Mouse (Mus musculus): Measurements from ENCODE around the gene Trip10. TPM values are rescaled to one million over a fixed set of nuclear protein-coding genes. Genes with fewer than 3 reads are reported as not detected.
A peak's percentile ranks its signal among the peaks of the same experiment; 100 is the strongest.

The Trip10 gene
- total RNA-seq (2021) = 1 to 10 TPM; 8.1 to 9.2 TPM
- long read RNA-seq, experiment 1, partial matches to known transcripts = 2 of 10 reads
- long read RNA-seq, experiment 1, other reads (novel, unspliced or antisense) = 2 of 10 reads
- long read RNA-seq, experiment 2, partial matches to known transcripts = 0 of 10 reads
- long read RNA-seq, experiment 2, other reads (novel, unspliced or antisense) = 2 of 10 reads

DNA sequence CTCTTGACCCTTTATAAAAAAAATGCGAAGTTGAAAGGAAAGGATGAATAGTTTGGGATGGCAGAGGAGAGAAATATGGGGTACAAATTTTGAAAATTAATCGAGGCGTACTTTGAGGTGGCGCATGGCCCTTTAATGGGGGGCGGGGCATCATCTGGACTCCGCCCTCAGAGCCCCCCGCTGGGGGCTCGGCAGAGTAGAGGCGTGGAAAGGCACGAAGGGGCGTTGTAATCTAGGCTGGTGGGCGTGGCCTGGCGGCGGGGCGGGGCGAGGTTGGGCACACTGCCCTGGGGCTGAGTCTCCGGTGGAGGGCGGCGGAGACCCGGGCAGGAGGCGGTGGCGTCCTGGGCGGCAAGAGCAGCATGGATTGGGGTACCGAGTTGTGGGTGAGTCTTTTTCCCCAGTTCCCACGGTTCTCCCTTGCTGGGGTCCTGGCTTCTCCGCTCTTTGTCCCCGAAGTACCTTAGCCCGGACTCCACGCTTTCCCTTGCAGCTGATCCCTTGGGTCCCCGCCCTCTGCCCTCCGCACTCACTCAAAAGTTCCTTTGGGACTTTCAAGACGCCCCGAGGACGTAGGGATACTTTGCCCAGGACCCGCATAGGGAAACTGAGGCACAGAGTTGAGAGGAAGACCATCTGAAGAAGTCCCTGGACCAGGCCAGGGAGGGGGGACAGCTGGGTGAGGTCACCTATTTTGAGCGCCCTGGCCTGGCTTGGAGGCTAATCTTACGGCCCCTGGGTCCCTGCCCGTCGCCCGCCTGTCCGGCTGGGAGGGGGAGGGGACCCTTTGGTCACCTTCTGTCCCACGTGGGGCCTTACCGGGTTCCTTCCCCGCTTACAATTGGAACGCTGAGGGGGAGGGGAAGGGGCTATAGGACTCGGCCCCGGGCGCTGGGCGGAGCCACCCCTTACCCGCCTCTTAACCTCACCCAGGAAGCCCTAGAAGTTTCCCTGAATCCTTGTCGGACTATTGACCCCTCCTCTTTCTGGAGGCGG, at the start of gene Trip10:
TSS of gene Trip10 (plus strand) at position 270 of the 996 bp plus-strand sequence.
- DNase-seq (ENCODE audit: low spot score in 2 of 2) = peak; percentile 81 to 87
- intact Hi-C loops (cut with DNase I) = loop anchor here (2.0 kb wide), 1 partner anchor 27 kb away; no protein-coding TSS in a partner anchor

DNA sequence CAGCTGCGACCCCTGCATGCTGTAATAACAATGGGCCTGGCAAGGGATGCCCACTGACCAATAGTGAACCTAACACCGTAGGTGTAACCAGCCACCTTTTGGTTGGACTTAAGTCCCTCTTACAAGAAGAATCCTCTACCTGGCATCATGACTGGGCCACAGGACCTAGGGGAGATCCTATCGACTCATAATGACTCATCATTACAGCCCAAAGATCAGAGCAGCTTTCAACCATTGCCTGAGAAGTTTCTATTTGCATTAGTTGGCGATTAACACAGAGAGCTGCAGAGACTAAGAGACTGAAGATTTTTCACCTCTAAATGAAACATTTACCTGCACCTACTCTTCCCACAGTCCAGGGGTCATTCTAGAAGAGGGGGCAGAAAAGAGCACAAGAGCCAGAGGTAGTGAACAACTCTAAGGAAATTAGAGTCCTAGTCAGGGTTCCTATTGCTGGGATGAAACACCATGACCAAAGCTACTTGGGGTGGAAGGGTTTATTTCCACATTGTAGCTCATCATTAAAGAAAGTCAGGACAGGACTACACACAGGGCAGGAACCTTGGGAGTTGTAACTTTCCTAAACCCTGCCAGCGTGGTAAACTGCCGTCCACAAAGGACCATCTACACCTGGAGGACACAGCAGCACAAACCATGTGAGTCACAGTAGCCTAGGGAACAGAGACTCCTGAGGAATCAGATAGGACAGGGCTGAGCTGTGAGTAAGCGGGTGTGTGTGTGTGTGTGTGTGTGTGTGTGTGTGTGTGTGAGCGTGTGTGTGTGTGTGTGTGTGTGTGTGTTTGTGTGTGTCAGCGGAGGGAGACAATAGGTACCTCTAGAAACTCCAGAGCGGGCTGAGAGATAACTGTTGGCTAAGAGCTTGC, 47.2 kb upstream of the Trip10 start:
- intact Hi-C loops (cut with DNase I) = no loop called here
- no peak for DNase-seq (ENCODE audit: low spot score in 2 of 2)

- intact Hi-C loops (cut with DNase I) = no loop called here
- no peak for DNase-seq (ENCODE audit: low spot score in 2 of 2)
These were observed 41.3 kb upstream of the Trip10 start for GRCm38 (mm10) chr17:57207938-57208337.

DNA sequence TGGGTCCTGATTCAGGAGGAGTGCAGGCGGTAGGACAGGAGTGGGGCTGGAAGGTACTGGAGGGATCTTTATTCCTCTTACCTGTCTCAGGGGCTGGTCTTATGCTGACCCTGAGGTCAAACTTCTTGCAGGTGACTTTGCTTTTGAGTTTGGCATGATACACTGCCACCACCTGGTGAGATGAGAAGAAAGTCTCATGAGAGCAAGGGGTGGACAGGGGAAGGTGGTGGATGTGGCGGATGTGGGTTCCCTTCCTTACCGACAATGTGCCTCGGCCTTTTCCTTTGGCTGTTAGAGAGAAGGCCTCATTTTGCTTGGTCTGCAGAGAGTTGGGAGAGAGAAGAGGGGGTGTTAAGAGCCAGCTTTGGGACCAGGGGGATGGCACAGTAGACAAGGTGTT, 39.9 kb upstream of the Trip10 start:
- DNase-seq (ENCODE audit: low spot score in 2 of 2) = no peak
- intact Hi-C loops (cut with DNase I) = no loop called here

- no peak for DNase-seq (ENCODE audit: low spot score in 2 of 2)
- intact Hi-C loops (cut with DNase I) = no loop called here
These were observed 37.8 kb upstream of the Trip10 start for GRCm38 (mm10) chr17:57211501-57211900.

DNA sequence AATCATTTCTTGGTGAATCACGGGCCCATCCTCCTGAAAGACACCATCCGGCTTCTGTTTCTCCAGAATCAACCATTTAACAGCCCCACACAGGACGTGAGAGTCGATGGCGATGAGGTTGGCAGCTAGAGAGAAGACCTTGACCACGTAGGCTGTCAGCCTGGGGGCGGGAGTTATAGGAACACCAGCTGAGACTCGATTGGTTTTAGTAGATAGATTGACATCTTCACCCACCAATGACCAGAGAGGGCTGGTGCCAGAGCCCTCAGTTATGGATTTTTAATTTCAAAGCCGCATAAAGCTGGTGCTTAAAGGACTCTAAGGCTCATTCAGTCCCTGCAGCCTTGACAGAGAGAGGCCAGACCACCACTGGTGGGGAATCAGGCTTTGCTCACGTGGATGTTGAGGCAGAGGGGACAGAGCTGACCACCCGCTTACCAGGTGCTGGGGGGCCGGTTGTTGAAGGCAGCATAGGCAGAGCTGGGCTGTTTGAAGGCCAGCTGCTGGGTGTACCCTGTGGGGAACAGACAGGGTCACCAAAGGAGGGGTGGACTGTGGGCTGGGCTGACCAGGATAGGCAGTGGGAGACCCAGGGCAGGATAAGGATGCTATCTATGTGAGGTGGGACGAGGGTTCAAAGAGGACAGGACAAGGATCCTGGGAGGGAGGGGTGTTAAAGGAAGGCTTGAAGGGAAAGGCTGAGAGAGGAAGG, 34.4 kb upstream of the Trip10 start:
- intact Hi-C loops (cut with DNase I) = no loop called here
- peak in 1 of 2 experiments; percentile 40 for DNase-seq (ENCODE audit: low spot score in 2 of 2)

GRCm38 (mm10) chr17:57218335-57218900, 30.8 kb upstream of the Trip10 start:
- DNase-seq (ENCODE audit: low spot score in 2 of 2) = no peak
- intact Hi-C loops (cut with DNase I) = loop anchor here (2.0 kb wide), 1 partner anchor 116 kb away; no protein-coding TSS in a partner anchor

GRCm38 (mm10) chr17:57219167-57219883, 29.9 kb upstream of the Trip10 start:
- intact Hi-C loops (cut with DNase I) = loop anchor here (2.0 kb wide), 1 partner anchor 115 kb away; no protein-coding TSS in a partner anchor
- DNase-seq (ENCODE audit: low spot score in 2 of 2) = peak; percentile 74 to 87

GRCm38 (mm10) chr17:57219884-57220207, 29.4 kb upstream of the Trip10 start:
- intact Hi-C loops (cut with DNase I) = loop anchor here (2.0 kb wide), 1 partner anchor 115 kb away; no protein-coding TSS in a partner anchor
- no peak for DNase-seq (ENCODE audit: low spot score in 2 of 2)

DNA sequence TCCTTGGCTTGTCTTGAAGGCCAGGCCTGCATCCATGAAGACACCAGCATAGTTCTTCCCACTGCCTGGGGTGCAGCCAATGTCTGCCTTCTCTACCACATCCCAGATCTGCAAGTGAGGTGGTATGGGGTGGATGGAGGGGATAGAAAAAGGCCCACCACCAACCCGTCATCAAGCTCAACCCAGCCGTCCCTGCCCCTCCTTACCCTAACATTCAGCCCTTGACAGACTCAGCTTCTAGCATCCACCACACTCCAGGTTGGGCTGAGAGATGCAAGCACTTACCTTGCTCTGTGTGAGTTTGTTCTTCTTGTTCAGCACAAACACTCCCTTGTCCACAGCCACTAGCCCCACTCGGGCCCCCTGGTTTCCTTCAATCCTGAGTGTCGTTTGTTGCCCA, 27.3 kb upstream of the Trip10 start:
- intact Hi-C loops (cut with DNase I) = no loop called here
- no peak for DNase-seq (ENCODE audit: low spot score in 2 of 2)

- DNase-seq (ENCODE audit: low spot score in 2 of 2) = no peak
- intact Hi-C loops (cut with DNase I) = no loop called here
These were observed 25.9 kb upstream of the Trip10 start for GRCm38 (mm10) chr17:57223313-57223712.

GRCm38 (mm10) chr17:57227468-57227867, 21.8 kb upstream of the Trip10 start:
- no peak for DNase-seq (ENCODE audit: low spot score in 2 of 2)
- intact Hi-C loops (cut with DNase I) = no loop called here

DNA sequence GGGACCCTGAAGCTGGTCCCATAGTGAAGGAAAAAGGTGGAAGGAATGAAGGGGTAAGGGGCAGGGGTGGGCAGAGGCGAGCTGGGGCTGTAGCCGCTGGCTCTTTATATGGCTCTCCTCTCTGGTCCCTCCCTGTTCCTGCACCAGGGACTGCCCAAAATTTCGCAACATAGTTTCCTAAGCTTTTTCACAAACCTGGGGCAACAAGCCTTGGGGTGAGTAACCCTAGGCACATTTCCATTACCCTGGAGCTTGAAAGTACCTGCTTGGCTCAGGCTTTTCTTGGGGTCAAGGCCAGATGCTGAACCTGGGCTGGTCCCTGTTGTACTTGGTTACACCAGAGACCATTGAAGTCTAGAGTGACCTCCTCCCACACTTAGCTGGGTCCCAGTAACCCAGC, 21.2 kb upstream of the Trip10 start, which contains the start of gene C3:
TSS of gene C3 (minus strand) at position 123 of the 400 bp plus-strand sequence.
- intact Hi-C loops (cut with DNase I) = no loop called here
- no peak for DNase-seq (ENCODE audit: low spot score in 2 of 2)

GRCm38 (mm10) chr17:57228873-57229272, 20.4 kb upstream of the Trip10 start:
- intact Hi-C loops (cut with DNase I) = no loop called here
- no peak for DNase-seq (ENCODE audit: low spot score in 2 of 2)

GRCm38 (mm10) chr17:57229851-57230727, 19.2 kb upstream of the Trip10 start:
- intact Hi-C loops (cut with DNase I) = no loop called here
- DNase-seq (ENCODE audit: low spot score in 2 of 2) = no peak

- no peak for DNase-seq (ENCODE audit: low spot score in 2 of 2)
- intact Hi-C loops (cut with DNase I) = no loop called here
These were observed 18.5 kb upstream of the Trip10 start for GRCm38 (mm10) chr17:57230728-57231125.

DNA sequence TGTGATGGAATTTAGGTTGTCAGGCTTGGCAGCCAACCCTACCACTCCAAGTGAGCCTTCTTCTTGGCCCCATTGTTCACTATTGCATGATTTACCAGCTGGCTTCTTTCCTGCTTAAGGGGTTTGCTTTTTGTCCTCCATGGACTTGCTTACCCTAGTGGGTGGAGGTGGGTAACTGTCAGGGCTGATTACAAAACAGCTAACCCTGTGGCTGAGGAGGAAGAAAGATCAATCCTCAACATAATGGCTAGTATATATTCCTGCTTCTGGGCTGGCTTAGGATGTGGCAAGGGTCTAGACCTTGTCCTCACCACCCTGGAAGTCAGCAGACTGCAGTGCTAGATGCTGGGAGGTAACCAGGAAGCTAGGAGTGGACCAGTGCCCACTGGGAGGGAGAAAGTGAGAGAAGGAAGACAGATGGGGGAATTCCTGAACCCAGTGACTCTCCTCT, 17.9 kb upstream of the Trip10 start:
- intact Hi-C loops (cut with DNase I) = no loop called here
- no peak for DNase-seq (ENCODE audit: low spot score in 2 of 2)
